Mouse (Mus musculus) induced T-regulatory cell, adult 2 months (primary cell): ENCODE results near the gene Mthfsd.

ENCODE experiments used
- DNase-seq: peaks from one replicate; pipeline ENCODE4 v3.0.0-alpha.2; 2012; ENCODE audit warnings: low read depth

The Mthfsd gene

GRCm38 (mm10) chr8:121107668-121108656 is at the start of gene Mthfsd:
Mthfsd (minus strand) TSS chr8:121108392.
- DNase-seq, result peak; percentile 99

DNA sequence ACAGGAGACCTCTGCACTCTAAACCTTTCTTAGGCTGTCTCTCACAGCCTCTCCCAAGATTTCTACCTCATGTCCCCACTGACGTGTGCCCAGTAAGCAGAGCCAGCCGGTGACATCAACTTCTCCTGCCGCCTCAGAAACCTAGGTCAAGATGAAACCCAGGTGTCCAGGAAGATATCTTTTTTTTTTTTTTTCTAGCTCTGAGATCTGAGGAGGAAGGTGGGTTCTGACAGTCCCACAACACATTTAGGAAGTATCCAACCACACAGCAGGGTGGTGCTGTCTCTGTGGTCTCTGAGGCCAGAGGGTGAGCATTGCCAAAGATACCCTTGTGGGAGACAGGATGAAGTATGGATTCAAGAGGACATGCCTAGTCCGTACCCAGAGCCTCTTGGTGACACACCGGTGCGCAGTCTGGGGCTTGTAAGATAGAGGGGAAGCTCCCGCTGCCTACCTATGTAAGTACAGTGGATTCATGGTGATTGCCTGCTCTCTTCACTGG is 48.8 kb upstream of the Mthfsd start:
- no peak for DNase-seq

DNA sequence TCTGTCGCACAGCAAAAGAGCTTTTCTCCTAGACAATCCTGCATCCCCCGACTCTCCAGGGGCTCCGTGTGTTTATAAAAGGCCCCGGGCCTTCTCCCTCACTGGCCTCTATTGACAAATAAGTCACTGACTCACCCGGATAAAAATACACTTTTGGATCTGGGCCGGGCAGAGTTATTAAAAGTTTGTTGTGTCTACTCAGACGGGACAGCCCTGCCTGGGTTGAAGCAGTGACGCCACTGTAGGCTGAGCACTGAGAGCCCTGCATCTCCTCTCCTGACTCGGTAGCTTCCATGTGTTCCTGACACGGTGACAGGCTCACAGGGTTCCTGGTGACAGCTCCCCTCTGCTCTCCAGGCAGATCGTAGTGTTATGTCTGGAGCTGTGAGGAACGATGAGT is 44.2 kb upstream of the Mthfsd start:
- no peak for DNase-seq

GRCm38 (mm10) chr8:121148573-121149083 is 40.4 kb upstream of the Mthfsd start:
- no peak for DNase-seq

GRCm38 (mm10) chr8:121145457-121146134 is 37.4 kb upstream of the Mthfsd start:
- peak; percentile 14 for DNase-seq

DNA sequence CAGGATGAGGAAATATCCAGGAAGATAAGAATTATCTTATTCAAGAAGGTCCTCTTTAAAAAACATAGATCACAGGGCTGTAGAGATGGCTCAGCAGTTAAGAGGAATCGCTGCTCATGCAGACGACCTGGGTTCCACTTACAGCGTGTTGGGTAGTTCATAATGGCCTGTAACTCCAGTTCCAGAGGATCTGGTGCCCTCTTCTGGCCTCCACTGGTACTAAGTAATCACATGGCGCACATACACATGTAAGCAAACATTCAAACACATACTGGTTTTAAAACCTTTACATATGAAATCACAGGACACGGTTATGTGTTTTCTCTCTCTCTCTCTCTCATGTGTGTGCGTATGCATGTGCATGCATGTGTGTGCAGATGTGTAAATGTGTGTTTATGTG is 28.7 kb upstream of the Mthfsd start:
- no peak for DNase-seq

GRCm38 (mm10) chr8:121134512-121134911 is 26.3 kb upstream of the Mthfsd start:
- DNase-seq, result no peak

DNA sequence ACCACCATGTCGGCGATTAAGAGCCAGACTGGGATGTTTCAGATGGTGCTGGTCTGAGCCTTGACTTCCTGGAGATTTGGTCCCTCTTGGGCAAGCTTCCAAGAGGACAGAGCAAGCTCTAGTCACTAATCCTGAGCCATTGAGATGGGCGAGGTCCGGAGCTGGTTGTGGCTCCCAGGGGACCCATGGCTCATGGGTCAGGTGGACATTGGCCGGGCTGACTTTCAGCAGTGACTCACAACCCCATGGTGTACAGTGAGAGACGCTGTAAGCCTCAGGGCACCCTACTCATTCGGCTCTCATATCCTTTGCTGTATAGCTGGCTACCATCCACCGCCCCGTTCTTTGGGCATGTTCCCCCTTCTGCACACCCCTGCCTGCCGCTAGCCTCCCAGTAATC is 25.9 kb upstream of the Mthfsd start:
- no peak for DNase-seq

DNA sequence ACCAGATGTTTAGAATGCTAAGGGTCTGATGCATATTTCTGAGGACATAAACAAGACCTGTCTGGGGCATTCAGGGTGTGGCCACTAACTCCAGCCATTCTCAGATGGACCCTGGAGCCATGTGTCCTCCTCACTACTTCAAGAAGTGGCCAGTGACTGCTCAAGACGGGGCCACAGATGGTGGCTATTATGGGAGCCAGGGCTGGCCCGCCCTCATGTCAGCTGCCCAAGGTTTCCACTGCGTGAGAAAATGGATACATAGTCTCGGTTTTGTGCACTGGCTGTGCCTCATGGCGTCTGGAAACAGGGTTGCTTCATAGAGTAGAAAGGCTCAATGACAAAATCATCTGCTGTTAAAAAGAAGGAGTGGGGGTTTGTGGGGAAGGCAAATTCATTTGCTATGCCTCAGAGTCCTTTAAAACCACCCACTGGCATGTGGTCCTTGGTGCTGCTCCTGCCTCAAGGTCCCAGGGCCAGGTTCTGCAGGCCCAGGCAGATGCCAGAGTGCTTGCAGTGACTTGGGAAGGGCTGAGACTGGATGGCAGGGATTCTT is 24.8 kb upstream of the Mthfsd start:
- no peak for DNase-seq

DNA sequence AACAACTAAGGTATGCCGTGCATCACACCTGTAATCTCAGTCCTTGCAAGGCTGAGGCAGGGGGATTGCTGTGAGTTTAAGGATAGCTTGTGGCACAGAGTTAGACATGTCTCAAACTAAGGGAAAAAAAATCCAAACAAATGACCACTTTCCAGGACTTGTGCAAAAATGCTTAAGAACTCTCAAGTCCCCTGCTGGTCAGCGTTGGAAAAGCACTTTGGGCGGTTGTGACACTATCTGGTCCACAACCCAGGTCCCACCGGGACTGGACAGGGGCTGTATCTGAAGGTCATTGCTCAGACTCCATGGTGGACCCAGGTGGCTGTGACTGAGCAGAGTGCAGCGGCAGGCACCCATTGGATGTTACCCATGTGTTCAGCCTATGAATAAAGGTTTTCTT is 22.3 kb upstream of the Mthfsd start:
- DNase-seq, result no peak

- no peak for DNase-seq
These were observed 21.2 kb upstream of the Mthfsd start for GRCm38 (mm10) chr8:121129265-121129940.

- no peak for DNase-seq
These were observed 20.5 kb upstream of the Mthfsd start for GRCm38 (mm10) chr8:121128531-121129264.

GRCm38 (mm10) chr8:121127756-121128375 is 19.7 kb upstream of the Mthfsd start, which contains the start of gene Foxl1:
Foxl1 (plus strand) TSS chr8:121127940.
- DNase-seq, result no peak

DNA sequence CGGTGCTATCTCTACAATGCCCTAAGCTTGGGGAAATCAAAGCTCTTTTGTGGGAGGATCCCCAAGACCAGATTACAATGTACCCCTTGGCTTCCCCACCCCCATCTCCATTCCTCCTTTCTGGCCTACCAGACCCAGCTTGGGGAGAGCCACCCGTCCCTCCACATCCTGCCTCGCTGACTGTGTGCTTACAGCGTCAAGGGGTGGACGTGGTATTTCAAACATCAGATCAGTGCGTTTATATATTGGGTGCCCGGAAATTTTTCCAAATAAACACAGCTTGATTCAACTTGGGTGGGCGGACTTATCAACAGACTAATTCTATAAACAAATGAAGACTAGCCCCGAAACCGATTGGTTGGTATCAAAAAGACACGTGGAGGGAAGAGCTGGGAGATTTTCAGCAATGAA is 19.1 kb upstream of the Mthfsd start:
- DNase-seq, result no peak

DNA sequence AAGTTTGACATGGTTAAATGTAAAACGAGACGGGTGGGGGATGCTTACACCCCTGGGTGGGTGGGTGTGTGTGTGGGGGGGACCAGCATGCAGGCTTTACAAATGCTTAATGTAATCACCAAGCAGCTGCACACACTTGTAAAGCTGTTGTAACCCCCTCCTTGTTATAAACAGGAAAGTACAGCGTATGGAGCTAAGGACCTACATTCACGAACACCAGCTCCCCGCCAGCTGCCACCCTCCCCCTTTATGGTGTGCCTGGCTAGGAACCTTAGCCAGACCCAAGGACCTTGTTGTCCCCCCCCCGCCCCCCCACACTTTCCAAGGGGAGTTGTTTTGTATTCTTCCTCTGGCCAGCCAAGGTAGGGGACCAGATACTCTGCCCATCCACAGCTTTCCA is 18.5 kb upstream of the Mthfsd start:
- DNase-seq, result no peak

- DNase-seq, result no peak
These were observed 18.0 kb upstream of the Mthfsd start for GRCm38 (mm10) chr8:121126191-121126590.

DNA sequence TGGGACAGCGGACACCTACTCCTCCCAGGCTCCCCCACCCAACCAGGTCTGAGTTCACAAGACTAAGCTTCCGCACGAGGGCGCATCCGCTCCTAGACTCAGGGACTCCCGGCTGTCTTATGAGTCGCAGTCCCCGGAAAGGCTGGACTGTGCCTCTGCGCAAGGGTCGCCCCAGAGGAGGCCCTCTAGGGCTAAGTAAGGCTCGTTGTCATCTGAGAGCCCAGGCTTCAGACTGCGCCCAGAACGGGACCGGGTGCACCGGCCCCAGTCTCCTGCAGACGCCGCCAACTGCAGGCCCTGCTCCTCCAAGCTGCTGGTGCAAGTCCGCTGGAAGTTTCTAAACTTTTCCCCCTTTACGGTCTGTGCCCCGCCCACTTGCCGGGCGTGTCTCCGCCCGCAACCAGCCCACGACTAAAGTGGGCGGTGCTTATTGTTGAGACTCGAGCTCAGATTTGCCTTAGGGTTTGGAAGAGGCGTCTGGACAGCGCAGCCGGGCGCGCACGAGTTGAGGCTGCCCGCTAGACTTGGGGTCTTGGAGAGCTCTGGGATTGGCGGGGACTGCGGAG is 17.2 kb upstream of the Mthfsd start:
- peak; percentile 44 for DNase-seq

DNA sequence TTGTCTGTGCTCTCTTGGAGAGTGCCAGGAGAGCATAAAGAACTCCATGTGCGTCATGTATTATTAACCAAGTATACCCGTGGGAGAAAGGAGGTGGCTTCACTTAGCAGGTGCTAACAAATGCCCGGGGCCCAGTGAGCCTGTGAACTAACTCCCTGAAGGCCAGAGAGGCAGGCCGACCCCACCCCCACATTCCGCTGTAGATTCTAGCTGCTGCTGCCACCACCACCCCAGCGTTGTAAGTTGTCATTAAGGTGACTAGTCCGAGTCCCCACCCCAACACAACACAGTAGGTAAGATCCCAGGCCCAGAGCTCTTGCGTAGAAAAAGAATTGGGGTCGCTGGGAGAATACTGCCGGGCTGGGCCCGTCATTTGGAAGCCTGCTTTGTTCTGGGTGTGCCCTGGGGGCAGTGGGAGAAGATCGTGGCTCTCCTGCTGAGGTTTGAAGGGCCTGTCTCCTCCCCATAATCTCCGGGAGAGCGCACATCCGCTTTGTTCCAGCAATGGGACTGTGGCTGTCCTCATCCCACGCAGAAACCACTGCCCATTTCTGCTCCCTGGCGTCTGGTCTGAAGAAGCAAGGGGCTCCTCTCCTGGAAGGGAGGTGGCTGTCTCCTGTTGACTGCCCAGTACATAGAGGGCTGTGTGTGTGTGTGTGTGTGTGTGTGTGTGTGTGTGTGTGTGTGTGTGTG is 16.5 kb upstream of the Mthfsd start:
- no peak for DNase-seq

GRCm38 (mm10) chr8:121123113-121123512 is 14.9 kb upstream of the Mthfsd start:
- DNase-seq, result no peak

DNA sequence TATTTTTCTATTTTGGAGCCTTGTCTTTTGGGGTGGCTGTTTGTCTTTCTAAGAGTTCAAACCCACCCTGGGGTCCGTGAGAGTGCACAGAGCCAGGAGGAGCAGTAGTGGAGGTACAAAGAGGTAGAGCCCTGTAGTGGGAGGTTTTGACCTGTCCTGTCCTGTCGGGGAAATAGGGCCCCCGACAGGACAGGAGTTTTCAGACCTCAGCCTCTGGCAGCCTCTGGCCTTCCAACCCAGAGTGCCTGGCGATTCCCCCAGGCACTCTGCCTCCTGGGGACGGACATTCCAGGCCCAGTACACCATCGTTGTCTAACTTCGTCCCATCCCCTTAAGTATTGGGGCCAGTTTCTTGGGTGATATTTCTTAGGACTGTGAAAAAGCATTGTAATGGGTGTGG is 14.2 kb upstream of the Mthfsd start:
- DNase-seq, result no peak
